Mouse (Mus musculus): ENCODE results near the gene Slc38a3. TPM values are rescaled to one million over a fixed set of nuclear protein-coding genes. Genes with fewer than 3 reads are reported as not detected.

The Slc38a3 gene
- total RNA-seq, 1 experiment from 2014 or later = not detected

GRCm38 (mm10) chr9:107626158-107626843 is 43.0 kb downstream of the Slc38a3 start:
- ATAC-seq (replicated peaks; ENCODE audit: low read depth, poor library complexity, severe bottlenecking) = peak; percentile 3; the same call in 1 of the 2 replicates

GRCm38 (mm10) chr9:107625351-107626128 is 43.8 kb downstream of the Slc38a3 start:
- no peak for ATAC-seq (replicated peaks; ENCODE audit: low read depth, poor library complexity, severe bottlenecking)

- ATAC-seq (replicated peaks; ENCODE audit: low read depth, poor library complexity, severe bottlenecking) = peak; percentile 5; the same call in 1 of the 2 replicates
Measured at GRCm38 (mm10) chr9:107624951-107625350, 44.4 kb downstream of the Slc38a3 start.

GRCm38 (mm10) chr9:107624539-107624938 is 44.8 kb downstream of the Slc38a3 start:
- ATAC-seq (replicated peaks; ENCODE audit: low read depth, poor library complexity, severe bottlenecking) = peak; percentile 48

- no peak for ATAC-seq (replicated peaks; ENCODE audit: low read depth, poor library complexity, severe bottlenecking)
Measured at GRCm38 (mm10) chr9:107620954-107621353, 48.4 kb downstream of the Slc38a3 start.

GRCm38 (mm10) chr9:107619546-107619879 is 49.8 kb downstream of the Slc38a3 start:
- ATAC-seq (replicated peaks; ENCODE audit: low read depth, poor library complexity, severe bottlenecking) = no peak

- peak; percentile 26; the same call in 1 of the 2 replicates for ATAC-seq (replicated peaks; ENCODE audit: low read depth, poor library complexity, severe bottlenecking)
Measured at GRCm38 (mm10) chr9:107618778-107619545, 50.4 kb downstream of the Slc38a3 start.

GRCm38 (mm10) chr9:107618098-107618497 is 51.2 kb downstream of the Slc38a3 start:
- ATAC-seq (replicated peaks; ENCODE audit: low read depth, poor library complexity, severe bottlenecking) = no peak

- no peak for ATAC-seq (replicated peaks; ENCODE audit: low read depth, poor library complexity, severe bottlenecking)
Measured at GRCm38 (mm10) chr9:107617461-107617860, 51.9 kb downstream of the Slc38a3 start.

GRCm38 (mm10) chr9:107615035-107615434 is 54.3 kb downstream of the Slc38a3 start:
- ATAC-seq (replicated peaks; ENCODE audit: low read depth, poor library complexity, severe bottlenecking) = no peak

GRCm38 (mm10) chr9:107612945-107613569 is 56.3 kb downstream of the Slc38a3 start:
- no peak; the same call in 1 of the 2 replicates for ATAC-seq (replicated peaks; ENCODE audit: low read depth, poor library complexity, severe bottlenecking)

- peak; percentile 83 for ATAC-seq (replicated peaks; ENCODE audit: low read depth, poor library complexity, severe bottlenecking)
Measured at GRCm38 (mm10) chr9:107612191-107612944, 57.0 kb downstream of the Slc38a3 start.

- ATAC-seq (replicated peaks; ENCODE audit: low read depth, poor library complexity, severe bottlenecking) = peak; percentile 6; the same call in 1 of the 2 replicates
Measured at GRCm38 (mm10) chr9:107611456-107612190, 57.7 kb downstream of the Slc38a3 start.

- no peak for ATAC-seq (replicated peaks; ENCODE audit: low read depth, poor library complexity, severe bottlenecking)
Measured at GRCm38 (mm10) chr9:107609433-107609830, 59.9 kb downstream of the Slc38a3 start.

- no peak for ATAC-seq (replicated peaks; ENCODE audit: low read depth, poor library complexity, severe bottlenecking)
Measured at GRCm38 (mm10) chr9:107608741-107609432, 60.4 kb downstream of the Slc38a3 start, which contains the start of gene Sema3b. TSS of gene Sema3b (minus strand) at chr9:107609229.

GRCm38 (mm10) chr9:107607653-107608245 is 61.6 kb downstream of the Slc38a3 start:
- ATAC-seq (replicated peaks; ENCODE audit: low read depth, poor library complexity, severe bottlenecking) = no peak

- ATAC-seq (replicated peaks; ENCODE audit: low read depth, poor library complexity, severe bottlenecking) = no peak
Measured at GRCm38 (mm10) chr9:107607036-107607435, 62.3 kb downstream of the Slc38a3 start.

- ATAC-seq (replicated peaks; ENCODE audit: low read depth, poor library complexity, severe bottlenecking) = no peak
Measured at GRCm38 (mm10) chr9:107606591-107606990, 62.7 kb downstream of the Slc38a3 start.
